Mouse (Mus musculus) cerebellum, adult 11 months (tissue): Measurements from ENCODE around the gene Pycr2.
"Not testable (repeated sequence)": the region's sequence is repeated elsewhere in the genome, so short reads cannot be mapped to it uniquely, and the experiment has no call there.

ENCODE experiments used
- DNase-seq: peaks from one replicate; pipeline ENCODE4 v3.0.0; 2022

Gene Pycr2

DNA sequence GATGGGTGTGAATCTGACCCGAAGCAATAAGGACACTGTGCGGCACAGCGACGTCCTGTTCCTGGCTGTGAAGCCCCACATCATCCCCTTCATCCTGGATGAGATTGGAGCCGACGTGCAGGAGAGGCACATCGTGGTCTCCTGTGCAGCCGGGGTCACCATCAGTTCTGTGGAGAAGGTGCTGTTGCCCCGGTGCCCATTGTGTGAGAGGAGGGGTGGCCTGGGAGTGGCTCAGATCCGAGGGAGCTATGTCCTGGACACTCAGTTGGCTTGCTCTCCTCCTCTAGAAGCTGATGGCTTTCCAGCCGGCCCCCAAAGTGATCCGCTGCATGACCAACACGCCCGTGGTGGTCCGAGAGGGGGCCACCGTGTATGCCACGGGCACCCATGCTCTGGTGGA, 1.8 kb downstream of the Pycr2 start:
- no peak for DNase-seq

DNA sequence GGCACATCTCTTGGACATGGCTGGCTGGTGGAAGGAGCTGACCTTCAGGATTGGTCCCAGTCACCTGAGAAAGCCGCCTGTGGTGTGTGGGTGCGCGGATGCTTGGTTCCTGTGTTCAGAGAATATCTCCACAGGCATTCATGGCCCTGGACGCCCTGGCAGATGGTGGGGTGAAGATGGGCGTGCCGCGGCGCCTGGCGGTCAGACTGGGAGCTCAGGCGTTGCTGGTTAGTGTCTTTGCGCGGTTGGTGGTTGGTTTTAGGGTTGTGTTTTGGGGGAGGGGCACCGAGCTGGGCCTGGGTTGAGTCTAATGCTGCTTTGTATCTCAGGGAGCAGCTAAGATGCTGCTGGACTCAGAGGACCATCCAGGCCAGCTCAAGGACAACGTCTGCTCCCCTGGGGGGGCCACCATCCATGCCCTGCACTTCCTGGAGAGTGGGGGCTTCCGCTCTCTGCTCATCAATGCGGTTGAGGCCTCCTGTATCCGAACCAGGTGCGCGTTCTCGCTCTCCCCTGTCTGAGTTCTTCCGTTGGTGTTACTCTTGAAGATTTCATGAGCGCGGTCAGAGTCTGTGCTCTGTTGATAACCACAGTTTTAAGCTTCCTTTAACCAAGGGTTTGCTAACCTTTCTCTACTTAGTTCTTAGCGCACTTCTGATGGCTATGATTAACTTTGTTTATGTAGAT, 2.5 kb downstream of the Pycr2 start:
- no peak for DNase-seq

DNA sequence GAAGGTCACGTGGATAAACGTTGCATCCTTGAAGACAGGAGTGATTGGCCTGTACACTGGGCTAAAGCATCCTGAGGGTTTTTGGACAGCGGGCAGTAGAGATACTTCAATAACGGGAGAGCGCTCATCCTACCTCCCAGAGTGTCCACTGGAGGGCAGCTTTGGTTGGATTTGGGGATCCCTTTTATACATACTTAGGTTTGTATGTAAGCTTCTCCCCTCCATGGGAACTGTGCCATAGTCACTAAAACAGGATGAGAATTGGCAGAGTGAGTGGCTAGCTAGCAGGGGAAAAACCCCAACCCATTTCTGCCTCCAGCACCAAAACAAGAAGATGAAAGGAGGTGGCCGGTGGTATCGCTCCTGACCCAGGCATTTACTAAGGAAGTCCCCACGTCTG, 7.0 kb downstream of the Pycr2 start:
- no peak for DNase-seq

DNA sequence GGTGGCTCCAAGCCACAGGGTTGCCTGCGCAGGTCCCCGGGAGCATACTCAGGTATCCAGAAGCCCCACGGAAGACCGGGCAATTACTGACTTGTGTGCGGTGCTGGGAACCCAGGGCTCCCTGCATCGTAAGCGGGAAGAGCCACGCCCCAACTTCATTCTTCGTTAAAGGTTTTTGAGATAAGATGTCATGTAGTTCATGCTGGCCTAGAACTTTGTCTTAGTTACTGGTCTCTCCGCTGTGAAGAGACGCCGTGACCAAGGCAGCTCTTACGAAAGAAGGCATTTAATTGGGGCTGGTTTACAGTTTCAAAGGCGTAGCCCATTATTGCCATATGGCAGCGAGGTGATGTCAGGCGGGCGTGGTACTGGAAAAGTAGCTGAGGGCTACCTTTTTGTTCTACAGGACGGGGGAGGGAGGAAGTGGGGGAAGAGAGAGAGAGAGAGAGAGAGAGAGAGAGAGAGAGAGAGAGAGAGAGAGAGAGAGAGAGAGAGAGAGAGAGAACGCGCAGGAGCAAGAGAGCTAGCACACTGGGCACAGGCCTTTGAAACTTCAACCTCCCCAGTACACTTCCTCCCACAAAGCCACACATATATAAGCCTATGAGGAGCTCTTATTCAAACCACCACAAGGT, 7.7 kb downstream of the Pycr2 start:
- no peak for DNase-seq

DNA sequence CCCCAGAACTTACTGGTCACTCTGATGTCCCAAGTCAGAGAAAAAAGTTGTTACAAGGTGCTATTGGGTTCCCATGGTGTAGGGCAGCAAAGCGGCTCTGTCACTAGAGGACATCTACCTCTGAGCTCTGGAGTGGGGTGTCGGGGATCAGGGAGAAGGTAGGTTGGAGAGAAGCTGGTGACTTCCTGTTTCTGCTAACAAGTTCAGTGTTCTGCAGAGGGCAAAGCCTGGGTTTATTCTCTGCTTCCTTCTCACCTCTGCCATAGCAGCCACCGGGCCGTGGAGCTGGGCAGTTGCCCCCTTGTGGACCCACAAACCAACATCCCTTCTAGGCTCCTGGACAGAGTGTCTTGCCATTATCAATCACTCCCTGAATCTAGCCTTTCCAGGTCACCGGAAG, 8.7 kb downstream of the Pycr2 start:
- no peak for DNase-seq

DNA sequence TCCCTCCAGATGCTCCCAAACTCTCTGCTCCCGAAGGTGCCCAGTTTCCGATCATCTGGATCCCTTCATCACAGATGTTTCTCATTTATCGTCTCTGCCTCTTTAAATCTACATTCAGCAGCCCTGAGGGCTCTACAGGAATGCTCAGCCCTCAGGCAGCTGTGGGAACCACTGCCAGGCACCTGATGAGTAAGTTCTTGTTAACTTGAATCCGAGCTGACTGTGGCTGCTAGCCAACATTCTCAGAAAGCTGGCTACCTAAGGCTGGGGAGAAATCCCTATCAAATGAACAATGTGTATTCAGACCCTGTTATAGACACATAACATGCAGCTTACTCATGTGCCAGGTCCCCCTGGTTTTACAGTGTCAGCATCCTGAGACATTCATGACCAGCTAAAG, 9.7 kb downstream of the Pycr2 start:
- no peak for DNase-seq

DNA sequence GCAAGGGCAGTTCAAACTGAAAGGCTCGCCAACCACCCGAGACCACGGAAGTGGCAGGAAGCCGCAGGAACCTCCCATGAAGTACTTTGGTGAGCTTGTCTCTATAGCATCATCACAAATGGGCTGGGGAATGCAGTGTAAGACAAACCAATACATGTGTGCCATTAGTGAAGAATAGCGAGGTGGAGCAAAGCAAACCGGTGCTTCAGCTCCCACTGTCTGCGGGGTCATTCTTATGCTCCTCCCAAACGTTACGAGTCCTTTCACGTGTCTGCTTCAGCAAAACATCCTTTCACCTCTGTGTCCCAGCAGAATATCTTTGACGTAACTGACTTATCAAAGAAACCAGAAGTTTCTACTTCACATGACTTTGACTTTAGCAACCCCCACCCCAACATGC, 12.3 kb downstream of the Pycr2 start:
- DNase-seq, result no peak

DNA sequence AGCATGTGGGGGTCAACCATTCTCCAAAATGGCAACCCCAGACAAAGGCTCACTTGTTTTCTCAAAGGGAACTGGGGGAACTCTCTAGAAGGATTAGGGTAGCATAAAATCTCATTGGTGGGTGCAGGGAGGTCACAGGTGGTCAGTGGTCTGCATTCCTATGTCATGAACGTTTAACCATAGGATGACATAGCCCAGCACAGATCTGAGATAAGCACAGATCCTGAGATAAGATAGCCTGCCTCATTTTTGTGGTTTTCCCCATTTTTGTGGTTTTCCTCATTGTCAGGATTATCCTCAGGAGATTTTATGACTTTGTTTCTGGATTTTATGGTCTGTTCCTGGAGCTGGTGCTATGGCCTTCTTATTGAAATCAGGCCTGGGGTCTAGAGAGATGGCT, 13.0 kb downstream of the Pycr2 start:
- DNase-seq, result no peak

DNA sequence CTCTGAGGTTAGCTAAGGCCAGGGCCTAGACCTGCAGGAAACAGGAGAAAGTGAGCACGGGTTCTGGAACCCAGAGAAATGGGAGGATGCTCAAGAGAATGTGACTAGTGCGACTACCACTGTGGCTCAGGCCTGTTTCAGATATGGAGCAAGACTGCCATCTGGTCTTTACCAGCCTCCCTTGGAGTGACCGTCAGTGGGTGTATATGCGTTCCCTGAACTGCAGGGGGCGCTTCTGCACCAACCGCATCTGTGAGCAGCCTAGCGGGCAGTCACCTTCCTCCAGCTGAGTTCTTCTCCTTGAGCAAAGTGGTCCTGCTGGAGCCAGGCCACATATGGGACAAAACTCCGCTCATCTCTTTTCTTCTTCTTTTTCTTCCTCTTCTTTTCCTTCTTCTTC, 15.6 kb downstream of the Pycr2 start:
- DNase-seq, result no peak

DNA sequence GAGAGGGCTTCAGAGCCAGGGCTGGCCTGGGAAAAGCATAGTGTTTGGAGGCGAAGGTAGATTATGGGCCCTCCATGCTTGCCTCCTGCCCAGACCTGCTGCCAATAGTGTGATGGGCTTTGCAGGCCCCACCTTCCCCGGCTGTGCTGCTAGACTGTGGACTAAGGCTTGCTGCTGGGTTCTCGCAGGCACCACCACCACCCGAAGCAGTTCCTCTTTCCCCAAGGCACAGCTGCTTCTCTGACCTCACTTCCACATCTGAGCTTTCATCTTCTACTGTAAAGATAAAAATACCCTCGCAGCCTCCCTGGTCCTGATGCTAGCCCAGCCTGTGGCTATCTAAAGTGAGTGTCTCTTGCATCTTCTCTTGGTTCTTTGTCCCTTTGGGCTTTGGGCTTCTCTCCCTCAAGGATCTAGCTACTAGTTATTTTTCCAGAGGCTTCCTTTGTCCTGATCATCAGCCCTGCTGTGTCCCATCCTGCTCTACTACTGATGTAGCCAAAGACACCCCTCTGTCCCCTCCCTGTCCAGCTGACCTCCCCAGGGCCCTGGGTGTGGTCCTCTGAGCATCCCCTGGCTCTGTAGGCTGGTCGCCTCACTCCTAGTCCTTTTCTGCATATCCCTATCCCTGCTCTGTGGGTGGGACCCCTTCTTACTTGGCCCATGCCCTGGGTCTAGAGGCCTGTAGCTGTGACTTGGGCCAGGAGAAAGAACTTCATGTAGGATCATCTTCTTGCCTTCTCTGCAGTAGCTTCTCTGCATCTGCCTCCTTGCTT, 18.4 kb downstream of the Pycr2 start:
- DNase-seq, result no peak

DNA sequence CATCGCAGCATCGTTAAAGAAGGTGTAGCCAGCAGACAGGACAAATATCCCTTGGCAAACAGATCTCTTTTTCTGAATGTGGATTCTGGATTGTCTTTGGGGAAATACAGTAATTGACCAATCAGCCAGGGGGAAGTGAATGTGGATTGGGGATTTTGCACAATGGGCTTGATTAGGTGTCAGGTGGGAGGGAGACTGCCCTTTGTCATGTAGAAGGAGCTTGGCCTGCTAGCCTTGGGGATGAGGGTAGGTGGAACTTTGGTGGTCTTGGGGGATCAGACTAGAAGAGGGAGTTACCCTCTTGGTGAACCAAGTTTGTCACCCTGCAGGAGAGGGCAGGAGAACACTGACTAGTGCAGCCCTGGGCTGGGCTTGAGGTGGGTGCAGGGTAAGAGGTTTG, 20.6 kb downstream of the Pycr2 start:
- DNase-seq, result no peak

DNA sequence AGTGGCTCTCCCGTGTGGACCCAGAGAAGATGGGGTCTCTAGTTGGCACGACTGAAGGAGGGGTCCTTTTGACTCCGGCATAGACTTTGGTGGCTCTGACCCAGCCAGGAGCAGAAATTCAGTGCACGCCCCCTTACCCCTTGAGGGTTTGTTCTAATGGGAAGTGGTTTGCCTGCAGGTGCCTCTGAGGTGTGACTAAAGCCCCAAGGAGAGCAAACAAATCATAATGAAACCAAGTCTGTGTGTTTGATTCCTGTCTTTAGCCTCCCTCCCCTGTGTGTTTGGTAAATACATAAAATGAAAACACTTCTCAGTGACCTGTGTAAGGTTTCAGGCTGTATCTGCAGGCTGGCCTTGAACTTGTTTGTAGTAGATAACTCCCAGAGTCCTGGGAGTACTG, 22.2 kb downstream of the Pycr2 start:
- DNase-seq, result no peak

DNA sequence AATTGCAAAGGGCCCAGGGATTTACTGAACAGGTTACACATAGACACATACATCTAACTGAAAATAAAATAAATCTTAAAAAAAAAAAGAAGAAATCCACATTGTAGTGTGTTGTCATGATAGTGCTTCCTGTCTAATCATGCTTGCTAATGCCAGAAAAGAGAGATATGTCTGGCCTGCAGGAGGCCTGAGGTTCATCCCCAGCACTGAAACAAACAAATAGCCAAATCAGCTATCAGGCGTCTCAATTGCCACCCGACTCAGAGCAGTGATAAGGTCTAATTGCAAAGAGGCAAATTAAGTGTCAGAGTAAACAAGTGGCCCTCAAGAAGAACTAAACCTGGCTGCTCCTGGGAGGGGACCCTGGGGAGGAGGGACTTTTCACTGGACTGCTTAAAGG, 25.5 kb downstream of the Pycr2 start:
- no peak for DNase-seq

DNA sequence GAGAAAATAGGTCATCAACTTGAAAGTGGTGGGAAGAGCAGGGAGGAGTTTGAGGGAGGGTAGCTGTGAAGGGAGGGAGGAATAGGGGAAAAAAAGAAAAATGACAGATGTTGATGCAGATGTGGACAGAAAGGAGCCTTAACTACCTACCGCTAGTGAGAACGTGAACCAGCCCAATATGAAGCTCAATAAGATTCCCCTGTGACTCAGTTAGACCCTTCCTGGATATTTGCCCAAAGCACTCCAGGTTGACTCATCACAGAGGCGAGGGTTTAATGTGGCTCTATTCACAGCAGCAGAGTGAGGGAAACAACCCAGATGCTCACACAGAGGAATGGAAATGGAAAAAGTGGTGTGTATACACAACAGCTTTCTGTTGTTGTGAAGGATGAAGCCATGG, 27.0 kb downstream of the Pycr2 start:
- DNase-seq, result no peak

DNA sequence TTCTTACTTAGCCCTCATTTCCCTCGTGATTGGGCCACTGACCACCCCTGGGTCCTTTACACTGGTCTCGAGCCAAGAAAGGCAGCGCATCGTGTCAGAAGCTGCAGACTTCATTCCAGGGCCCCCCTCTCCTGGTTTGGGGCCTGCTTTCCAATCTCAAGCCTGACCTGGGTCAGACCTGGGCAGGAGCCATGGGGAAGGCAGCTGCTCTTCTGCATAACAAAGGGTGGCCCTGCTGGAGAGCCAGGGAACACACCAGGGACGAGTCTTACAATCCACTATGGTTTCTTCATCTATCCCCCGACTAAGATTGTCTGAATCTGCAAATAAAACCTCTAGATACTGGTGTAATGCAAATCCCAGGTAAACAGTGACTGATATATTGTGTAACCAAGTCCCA, 29.6 kb downstream of the Pycr2 start:
- DNase-seq, result no peak

DNA sequence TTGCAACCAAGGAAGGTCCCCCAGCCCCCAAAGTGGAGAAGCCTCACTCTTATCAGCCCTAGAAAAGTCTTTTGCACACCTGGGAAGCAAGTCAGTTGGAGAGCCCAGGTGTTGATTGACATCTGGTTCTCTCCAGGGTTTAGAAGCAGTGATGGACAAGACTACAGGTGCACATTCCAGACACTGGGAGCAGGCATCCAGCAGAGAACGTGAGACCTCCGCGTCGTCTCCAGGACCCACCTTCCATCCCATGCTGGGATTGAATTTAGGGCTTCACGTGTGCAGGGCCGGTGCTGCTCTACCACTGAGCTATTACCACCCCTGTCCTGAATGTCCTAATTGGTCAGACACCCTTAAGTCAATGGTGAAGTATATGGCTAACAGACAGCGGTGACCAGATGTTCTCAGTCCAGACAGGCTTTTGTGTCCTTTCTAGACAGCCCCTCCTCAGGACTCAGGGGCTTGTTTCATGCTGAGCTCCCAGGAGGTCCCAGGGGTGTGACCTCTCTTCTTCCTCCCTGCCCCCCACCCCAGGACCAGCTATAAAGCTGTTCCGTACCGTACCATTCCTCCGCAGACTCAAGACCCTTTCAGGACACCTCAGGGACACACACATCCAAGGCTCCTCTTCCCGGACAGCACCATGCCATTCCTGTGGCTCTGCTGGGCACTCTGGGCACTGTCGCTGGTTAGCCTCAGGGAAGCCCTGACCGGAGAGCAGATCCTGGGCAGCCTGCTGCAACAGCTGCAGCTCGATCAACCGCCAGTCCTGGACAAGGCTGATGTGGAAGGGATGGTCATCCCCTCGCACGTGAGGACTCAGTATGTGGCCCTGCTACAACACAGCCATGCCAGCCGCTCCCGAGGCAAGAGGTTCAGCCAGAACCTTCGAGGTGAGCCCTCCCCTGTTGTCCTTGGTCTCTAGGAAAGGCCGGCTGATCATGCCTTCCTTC, 30.6 kb downstream of the Pycr2 start, which contains the start of gene Lefty1:
Gene Lefty1 (plus strand): TSS at position 556 of the 953 bp plus-strand sequence.
- DNase-seq, result no peak

DNA sequence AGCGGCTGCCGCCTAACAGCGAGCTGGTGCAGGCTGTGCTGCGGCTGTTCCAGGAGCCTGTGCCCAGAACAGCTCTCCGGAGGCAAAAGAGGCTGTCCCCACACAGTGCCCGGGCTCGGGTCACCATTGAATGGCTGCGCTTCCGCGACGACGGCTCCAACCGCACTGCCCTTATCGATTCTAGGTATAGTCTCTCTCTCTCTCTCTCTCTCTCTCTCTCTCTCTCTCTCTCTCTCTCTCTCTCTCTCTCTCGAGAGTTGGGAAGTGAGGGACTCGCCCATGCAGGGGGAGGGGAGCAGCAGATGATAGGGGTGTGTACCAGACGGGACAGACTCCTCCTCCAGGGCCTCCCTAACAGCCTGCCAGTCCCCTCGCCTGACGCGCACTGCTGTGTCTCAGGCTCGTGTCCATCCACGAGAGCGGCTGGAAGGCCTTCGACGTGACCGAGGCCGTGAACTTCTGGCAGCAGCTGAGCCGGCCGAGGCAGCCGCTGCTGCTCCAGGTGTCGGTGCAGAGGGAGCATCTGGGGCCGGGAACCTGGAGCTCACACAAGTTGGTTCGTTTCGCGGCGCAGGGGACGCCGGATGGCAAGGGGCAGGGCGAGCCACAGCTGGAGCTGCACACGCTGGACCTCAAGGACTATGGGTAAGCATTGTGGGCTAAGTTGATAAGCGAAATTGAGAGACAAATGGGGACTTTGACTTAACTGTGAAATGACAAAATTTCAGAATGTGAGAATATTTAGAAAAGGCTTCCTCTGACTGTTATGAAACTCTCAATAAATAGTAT, 32.7 kb downstream of the Pycr2 start:
- not testable (repeated sequence) for DNase-seq

DNA sequence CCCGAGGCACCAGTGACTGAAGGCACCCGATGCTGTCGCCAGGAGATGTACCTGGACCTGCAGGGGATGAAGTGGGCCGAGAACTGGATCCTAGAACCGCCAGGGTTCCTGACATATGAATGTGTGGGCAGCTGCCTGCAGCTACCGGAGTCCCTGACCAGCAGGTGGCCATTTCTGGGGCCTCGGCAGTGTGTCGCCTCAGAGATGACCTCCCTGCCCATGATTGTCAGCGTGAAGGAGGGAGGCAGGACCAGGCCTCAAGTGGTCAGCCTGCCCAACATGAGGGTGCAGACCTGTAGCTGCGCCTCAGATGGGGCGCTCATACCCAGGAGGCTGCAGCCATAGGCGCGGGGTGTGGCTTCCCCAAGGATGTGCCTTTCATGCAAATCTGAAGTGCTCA, 33.5 kb downstream of the Pycr2 start:
- DNase-seq, result not testable (repeated sequence)

DNA sequence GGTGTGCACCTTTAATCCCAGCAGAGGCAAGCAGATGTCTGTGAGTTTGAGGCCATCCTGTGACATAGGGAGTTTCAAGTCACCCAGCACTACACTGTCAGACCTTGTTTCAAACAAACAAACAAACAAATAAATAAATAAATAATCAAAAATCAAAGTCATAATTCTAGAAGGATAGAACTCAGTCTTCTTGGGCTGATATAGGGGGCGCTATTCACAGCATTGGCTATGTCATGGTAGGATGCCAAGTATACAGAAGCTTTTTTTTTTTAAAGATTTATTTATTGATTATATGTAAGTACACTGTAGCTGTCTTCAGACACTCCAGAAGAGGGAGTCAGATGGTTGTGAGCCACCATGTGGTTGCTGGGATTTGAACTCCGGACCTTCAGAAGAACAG, 34.7 kb downstream of the Pycr2 start:
- not testable (repeated sequence) for DNase-seq

DNA sequence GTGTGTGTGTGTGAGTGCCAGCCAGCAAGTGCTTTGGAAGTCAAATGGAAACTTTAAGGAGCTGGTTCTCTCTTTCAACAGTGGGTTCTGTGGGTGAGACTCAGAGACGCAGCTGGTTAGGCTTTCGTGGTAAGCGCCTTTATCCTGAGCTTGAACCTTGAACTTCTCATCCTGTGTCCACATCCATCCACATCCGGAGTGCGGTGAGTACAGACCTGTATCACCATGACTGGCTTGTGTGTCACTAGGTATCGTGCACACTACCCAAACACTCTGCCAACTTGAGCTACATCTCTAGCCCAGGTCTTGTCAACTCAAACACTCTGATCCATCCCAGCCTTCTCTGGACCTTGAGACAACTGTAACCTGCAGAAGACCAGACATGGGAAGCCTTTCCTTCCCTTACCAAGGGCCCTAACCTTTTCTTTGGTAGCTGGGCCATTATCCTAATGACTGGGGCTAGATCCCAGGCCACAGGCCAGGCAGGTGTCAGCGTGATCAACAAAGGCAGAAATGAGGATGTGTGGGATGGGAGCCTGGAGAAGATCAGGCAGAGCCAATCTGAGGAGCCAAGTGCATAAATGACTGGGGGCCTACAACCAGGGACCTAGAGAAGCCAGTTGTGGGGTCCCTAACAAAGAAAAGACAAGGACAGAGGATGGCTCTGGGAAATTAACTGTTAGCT, 36.8 kb downstream of the Pycr2 start:
- DNase-seq, result no peak

DNA sequence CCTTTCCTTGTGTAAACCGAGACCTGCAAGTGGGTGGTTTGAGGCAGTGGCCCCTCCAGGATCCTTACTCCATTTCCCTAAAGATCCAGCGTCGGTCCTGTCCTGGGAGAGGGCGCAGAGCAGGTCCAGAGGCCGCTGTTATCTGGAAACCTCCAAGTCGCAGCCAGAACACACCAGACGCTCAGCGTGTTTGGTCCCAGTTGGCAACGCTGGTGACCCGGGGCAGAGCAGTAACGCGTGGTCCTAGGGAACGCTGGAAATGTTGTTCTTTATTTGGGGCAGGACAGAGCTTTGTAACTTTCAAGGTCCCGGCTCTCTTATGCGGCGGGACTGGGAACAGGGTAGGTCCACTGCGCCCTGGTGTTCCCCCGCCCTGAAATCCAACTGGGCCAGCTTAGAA, 37.6 kb downstream of the Pycr2 start:
- DNase-seq, result no peak
